Mouse (Mus musculus) olfactory bulb, adult 2 months (tissue): ENCODE measurements at regions not wholly inside any gene's neighbourhood (a gene's known extent, or its start where the extent isn't known, plus 50 kb on each side); places are given as distances from the start of the nearest gene placed in this dataset.

ENCODE experiments used
- H3K27ac ChIP-seq: fragments of 200-500 bp; 2 replicates; pipeline ENCODE4 v1.5.1; 2012; ENCODE audit warnings: low read depth, low read length; ENCODE audit not compliant: insufficient read depth
- H3K4me1 ChIP-seq: fragments of 200-500 bp; 2 replicates; pipeline ENCODE4 v1.6.1; 2012; ENCODE audit warnings: low read length; ENCODE audit not compliant: control insufficient read depth, insufficient read depth
- H3K4me3 ChIP-seq: fragments of 200-500 bp; 2 replicates; pipeline ENCODE4 v1.5.1; 2012; ENCODE audit warnings: mild to moderate bottlenecking, low read depth, low read length, moderate library complexity; ENCODE audit not compliant: insufficient read depth
- CTCF ChIP-seq: fragments of 200-500 bp; IDR thresholded peaks from 2 replicates; pipeline ENCODE4 v1.5.1; 2012; ENCODE audit warnings: low read depth, mild to moderate bottlenecking, low read length, moderate library complexity; ENCODE audit not compliant: insufficient read depth
- POLR2A ChIP-seq: fragments of 200-500 bp; IDR thresholded peaks from 2 replicates; pipeline ENCODE4 v1.6.1; 2012; ENCODE audit warnings: mild to moderate bottlenecking, low read depth, low read length, moderate library complexity; ENCODE audit not compliant: insufficient read depth
- WGBS: fragments of 180-500 bp; shearing (Covaris S2); methylation state at CpG from one replicate; pipeline ENCODE4 v1.1.7; 2018; 5-methylcytosine and 5-hydroxymethylcytosine counted together

DNA sequence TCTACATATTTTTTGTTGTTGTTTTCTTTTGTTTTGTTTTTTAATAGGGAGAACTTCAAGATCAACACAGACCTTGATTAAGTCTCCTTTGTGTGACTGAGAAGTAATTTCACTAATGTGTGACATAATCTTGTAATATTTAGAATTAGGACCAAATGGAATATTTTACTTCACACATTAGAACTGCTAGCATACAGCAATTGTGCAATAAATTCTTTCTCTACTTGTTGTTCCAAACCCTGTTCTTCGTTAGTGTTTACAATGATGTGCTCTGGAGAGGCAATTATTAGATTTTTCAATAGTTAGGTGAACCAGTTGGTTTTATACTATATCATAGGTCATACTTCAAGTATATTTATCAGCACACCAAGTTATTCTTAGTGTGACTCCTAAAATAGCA is 171.3 kb upstream of the Cd180 start:
- Histone ChIP-seq H3K4me1 (peaks cover 2% of the 10 kb centered on the region; the same call in 1 of the 2 replicates), H3K27ac (no peak overlapping the region), H3K4me3 (no peak overlapping the region)
- WGBS, result 95% methylated on average over 1 of the region's 1 CpGs
- TF ChIP-seq CTCF (no peak), POLR2A (no peak)

DNA sequence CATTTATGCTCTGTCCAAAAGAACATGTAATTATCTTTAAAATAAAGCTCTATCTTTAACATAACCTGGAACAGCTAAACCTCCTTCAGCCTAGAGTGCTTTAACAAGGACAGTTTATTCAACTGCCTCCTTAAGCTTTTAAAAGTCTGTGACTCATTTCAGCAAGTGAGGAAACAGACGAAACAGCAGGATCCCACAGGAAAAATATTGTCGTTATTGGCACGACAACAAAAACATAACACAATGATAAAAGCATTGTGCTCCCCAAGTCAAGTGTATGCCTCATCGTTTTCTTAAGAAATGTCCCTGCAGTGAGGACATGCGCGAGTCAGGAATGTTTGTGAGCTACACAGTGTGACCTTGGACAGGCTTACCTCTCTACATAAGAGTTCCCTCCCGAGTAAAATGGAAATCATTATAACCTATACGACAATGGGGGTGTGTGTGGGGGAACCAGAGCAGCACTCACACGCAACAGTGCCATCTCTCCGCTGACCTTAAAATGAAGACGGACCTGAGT is 166.7 kb upstream of the Cd180 start:
- Histone ChIP-seq H3K27ac (no peak overlapping the region), H3K4me3 (no peak overlapping the region), H3K4me1 (peaks cover 2% of the 10 kb centered on the region; the same call in 1 of the 2 replicates)
- WGBS, result 64% methylated on average over 11 of the region's 11 CpGs
- TF ChIP-seq CTCF (no peak), POLR2A (no peak)

DNA sequence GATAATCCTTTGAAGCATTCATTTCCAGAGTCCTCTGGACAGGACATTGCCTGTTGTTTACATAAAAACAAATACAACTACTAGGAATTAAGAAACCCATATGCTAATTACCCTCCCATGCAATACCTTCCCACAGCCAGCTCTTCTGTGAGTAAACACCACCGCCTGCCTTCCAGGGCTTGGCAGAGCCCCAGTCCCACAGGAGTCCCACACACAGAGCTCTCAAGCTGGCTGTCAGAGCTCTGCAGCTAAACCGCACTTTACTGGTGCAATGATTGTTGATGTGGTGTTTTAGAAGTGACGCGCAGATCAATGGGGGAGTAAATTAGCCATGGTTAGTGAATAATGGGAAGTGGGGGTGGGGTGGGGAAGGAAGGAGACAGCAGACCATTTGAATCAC is 159.6 kb upstream of the Cd180 start:
- Histone ChIP-seq H3K4me3 (no peak overlapping the region), H3K4me1 (peaks cover 9% of the 10 kb centered on the region), H3K27ac (no peak overlapping the region)
- WGBS, result 15% methylated on average over 4 of the region's 4 CpGs
- TF ChIP-seq POLR2A (no peak), CTCF (no peak)

- H3K4me3 ChIP-seq, result 0 out of 2 replicates have a peak overlapping the region, but pooled peaks have one; percentile 5
- 21% methylated on average over 19 of the region's 19 CpGs for WGBS
- peaks cover 9% of the 10 kb centered on the region for H3K4me1 ChIP-seq
- TF ChIP-seq POLR2A (no peak), CTCF (no peak)
- no peak overlapping the region for H3K27ac ChIP-seq
Observed at GRCm38 (mm10) chr13:102537424-102538242, 155.7 kb upstream of the Cd180 start.

DNA sequence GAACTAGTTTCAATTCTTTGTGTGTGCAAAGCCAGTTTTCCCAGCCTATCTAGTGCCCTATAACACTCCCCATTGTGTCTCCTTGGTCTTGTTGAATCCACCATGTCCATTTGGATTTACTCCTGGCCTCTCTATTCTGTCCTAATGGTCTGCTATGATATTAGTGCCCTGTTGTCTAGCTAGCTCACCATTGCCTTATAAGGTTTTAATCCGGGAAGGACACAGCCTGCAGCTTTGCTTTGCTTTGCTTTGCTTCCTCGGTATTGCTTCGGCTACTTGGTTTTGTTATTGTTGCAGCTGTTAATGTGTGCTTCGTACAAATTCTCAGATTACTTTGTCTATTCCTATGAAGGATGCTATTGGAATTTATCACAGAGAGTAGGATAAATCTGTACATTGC is 152.9 kb upstream of the Cd180 start:
- 97% methylated on average over 4 of the region's 4 CpGs for WGBS
- H3K4me3 ChIP-seq, result no peak overlapping the region
- TF ChIP-seq POLR2A, result no peak
- no peak for TF ChIP-seq CTCF
- H3K4me1 ChIP-seq, result peaks cover 9% of the 10 kb centered on the region
- no peak overlapping the region for H3K27ac ChIP-seq

DNA sequence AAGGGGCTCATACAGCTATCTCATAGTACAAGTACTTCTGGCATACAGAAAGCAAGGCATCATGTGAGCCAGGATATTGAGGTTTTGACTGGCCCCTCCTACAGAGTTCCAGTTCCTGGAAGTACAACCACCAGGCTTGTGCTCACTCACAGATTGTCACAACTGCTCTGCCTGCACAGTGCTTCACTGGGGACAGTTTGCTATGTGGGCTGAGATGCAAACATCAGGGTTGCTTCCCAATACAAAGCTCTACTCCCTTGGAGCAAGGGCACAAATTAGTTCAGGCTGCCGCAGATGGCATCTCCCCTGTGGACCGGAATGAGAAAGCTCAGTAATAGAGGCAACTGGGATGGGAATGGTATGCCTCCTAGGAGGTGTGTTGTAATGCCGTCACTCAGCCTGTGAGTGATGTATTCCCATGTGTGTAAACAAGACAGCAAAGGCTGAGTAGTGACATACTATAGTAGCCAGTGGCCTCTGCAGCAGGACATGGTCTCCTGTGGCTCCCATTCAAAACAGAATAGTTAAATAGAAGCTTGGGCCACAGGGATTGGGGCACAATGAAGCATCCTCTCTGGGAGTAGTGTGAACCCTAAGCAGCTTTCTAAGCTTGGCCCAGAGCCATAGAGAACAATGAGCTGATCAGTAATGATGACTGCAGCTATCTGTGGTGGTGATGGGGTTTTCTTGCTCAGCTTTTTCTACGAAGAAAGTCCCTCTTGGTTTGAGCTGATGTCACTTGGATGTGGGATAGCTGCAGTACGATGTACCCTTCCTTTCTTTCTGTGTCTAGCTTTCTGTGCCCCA is 148.8 kb upstream of the Cd180 start:
- TF ChIP-seq CTCF, result no peak
- TF ChIP-seq POLR2A, result no peak
- WGBS, result 72% methylated on average over 5 of the region's 5 CpGs
- Histone ChIP-seq H3K4me1 (no peaks in the 10 kb centered on the region), H3K4me3 (no peak overlapping the region), H3K27ac (no peak overlapping the region)

- WGBS, result 69% methylated on average over 17 of the region's 17 CpGs
- no peak for TF ChIP-seq CTCF
- TF ChIP-seq POLR2A, result no peak
- Histone ChIP-seq H3K27ac (no peak overlapping the region), H3K4me1 (no peaks in the 10 kb centered on the region), H3K4me3 (no peak overlapping the region)
Observed at GRCm38 (mm10) chr13:102545845-102546615, 147.3 kb upstream of the Cd180 start.

DNA sequence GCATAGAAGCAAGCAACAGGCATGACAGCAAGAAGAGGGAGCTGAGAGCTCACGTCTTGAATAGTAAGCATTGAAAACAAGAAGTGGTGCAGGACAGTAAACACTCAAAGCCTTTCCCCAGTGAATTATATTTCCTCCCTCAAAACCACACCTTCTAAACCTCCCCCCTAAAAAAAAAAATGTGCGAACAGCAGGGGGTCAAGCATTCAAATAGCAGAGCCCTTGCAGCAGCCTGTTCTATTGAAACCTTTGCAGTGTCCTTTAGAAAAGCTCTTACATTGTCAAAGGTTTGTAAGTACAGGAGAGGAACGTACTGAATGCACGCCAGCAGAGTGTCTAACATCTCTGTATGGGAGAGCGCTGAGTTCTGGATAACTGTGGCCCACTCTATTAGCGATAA is 145.1 kb upstream of the Cd180 start:
- Histone ChIP-seq H3K4me1 (no peaks in the 10 kb centered on the region), H3K4me3 (no peak overlapping the region), H3K27ac (no peak overlapping the region)
- WGBS, result 74% methylated on average over 6 of the region's 6 CpGs
- TF ChIP-seq POLR2A (no peak), CTCF (no peak)
